Mouse (Mus musculus): ENCODE measurements around the gene Sparc.

- no peak for TF ChIP-seq CTCF (IDR thresholded peaks at IDR 0.05; ENCODE audit: low read depth, low read length)
- no peak for TF ChIP-seq POLR2A (IDR thresholded peaks at IDR 0.05; ENCODE audit: insufficient read depth, low read length)
- no peak for TF ChIP-seq EP300 (IDR thresholded peaks at IDR 0.05; ENCODE audit: insufficient read depth, low read depth, low read length)
These were observed 18.1 kb downstream of the Sparc start for GRCm38 (mm10) chr11:55404659-55405457.
